Mouse (Mus musculus) ES-Bruce4 (cell line): Measurements from ENCODE around the gene Pla2g5.

Experiments
- CTCF ChIP-seq: IDR thresholded peaks from one replicate; pipeline ENCODE4 v1.8.1; 2011; ENCODE audit warnings: low read depth, low read length
- EP300 ChIP-seq: IDR thresholded peaks from 2 replicates; pipeline ENCODE4 v1.6.1; 2011; ENCODE audit warnings: low read depth, low read length; ENCODE audit not compliant: insufficient read depth
- POLR2A ChIP-seq: IDR thresholded peaks from one replicate; pipeline ENCODE4 v1.8.1; 2011; ENCODE audit warnings: low read length; ENCODE audit not compliant: insufficient read depth

- TF ChIP-seq POLR2A = no peak
- TF ChIP-seq CTCF = no peak
- no peak for TF ChIP-seq EP300
These were observed 91.3 kb downstream of the Pla2g5 start for GRCm38 (mm10) chr4:138771970-138772369.
